Mouse (Mus musculus): ENCODE measurements around the gene Trnp1.

DNA sequence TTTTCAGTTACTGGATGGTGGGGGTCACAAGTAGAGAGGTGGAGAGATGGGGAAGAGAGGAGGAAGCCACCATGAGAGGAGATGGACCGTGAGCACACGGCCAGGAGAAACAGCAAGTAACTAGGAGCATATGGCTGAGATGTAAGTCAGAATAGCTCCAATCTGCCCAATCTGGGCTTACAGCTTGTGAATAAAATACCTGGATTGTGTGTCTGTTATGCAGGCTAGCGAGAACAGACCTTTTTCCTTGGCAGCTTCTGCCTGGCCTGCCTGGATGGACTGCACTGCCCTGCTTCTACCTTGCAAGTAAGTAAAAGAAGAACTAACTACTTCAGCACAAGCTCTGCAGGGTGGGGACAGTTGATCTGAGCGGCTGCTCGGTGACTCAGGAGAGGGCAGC, 12.7 kb upstream of the Trnp1 start:
- no peak for TF ChIP-seq CTCF (IDR thresholded peaks at IDR 0.05; ENCODE audit: low read depth, low read length)
- no peak for TF ChIP-seq POLR2A (IDR thresholded peaks at IDR 0.05; ENCODE audit: extremely low read depth, insufficient read depth, low read length)

Measured in liver, adult 2 months (tissue).